Mouse (Mus musculus): Measurements from ENCODE around the gene Xpnpep2.

The Xpnpep2 gene

GRCm38 (mm10) chrX:48126903-48127476 lies 18.5 kb downstream of the Xpnpep2 start:
- DNase-seq, result no peak

GRCm38 (mm10) chrX:48127502-48128218 lies 19.1 kb downstream of the Xpnpep2 start:
- DNase-seq, result no peak

- DNase-seq, result no peak
These were observed 20.6 kb downstream of the Xpnpep2 start for GRCm38 (mm10) chrX:48129167-48129566.

GRCm38 (mm10) chrX:48136935-48137334 lies 28.4 kb downstream of the Xpnpep2 start:
- DNase-seq, result no peak

- DNase-seq, result no peak
These were observed 29.5 kb downstream of the Xpnpep2 start for GRCm38 (mm10) chrX:48138011-48138410.

GRCm38 (mm10) chrX:48138539-48139275 lies 30.2 kb downstream of the Xpnpep2 start:
- no peak for DNase-seq

- DNase-seq, result no peak
These were observed 31.1 kb downstream of the Xpnpep2 start for GRCm38 (mm10) chrX:48139368-48140285.

GRCm38 (mm10) chrX:48140286-48140877 lies 31.9 kb downstream of the Xpnpep2 start:
- no peak for DNase-seq

GRCm38 (mm10) chrX:48141481-48141880 lies 33.0 kb downstream of the Xpnpep2 start:
- DNase-seq, result no peak

- no peak for DNase-seq
These were observed 35.1 kb downstream of the Xpnpep2 start for GRCm38 (mm10) chrX:48143415-48144335.

- DNase-seq, result no peak
These were observed 37.7 kb downstream of the Xpnpep2 start, which contains the start of gene Sash3 for GRCm38 (mm10) chrX:48146262-48146661. TSS of gene Sash3 (plus strand) at chrX:48146436.

- no peak for DNase-seq
These were observed 38.7 kb downstream of the Xpnpep2 start for GRCm38 (mm10) chrX:48147226-48147625.

- DNase-seq, result no peak
These were observed 39.2 kb downstream of the Xpnpep2 start for GRCm38 (mm10) chrX:48147741-48148186.

- DNase-seq, result no peak
These were observed 43.6 kb downstream of the Xpnpep2 start for GRCm38 (mm10) chrX:48152106-48152505.

GRCm38 (mm10) chrX:48153414-48153813 lies 44.9 kb downstream of the Xpnpep2 start:
- no peak for DNase-seq

- DNase-seq, result no peak
These were observed 45.4 kb downstream of the Xpnpep2 start for GRCm38 (mm10) chrX:48153949-48154348.

- DNase-seq, result no peak
These were observed 47.0 kb downstream of the Xpnpep2 start for GRCm38 (mm10) chrX:48155489-48155888.

GRCm38 (mm10) chrX:48157396-48157795 lies 48.9 kb downstream of the Xpnpep2 start:
- no peak for DNase-seq

GRCm38 (mm10) chrX:48158229-48158919 lies 49.8 kb downstream of the Xpnpep2 start:
- DNase-seq, result no peak

- no peak for DNase-seq
These were observed 61.4 kb downstream of the Xpnpep2 start for GRCm38 (mm10) chrX:48169892-48170291.
